Comparison of ENCODE assay signal across 8 mouse cellular contexts in the genomic region with DNA sequence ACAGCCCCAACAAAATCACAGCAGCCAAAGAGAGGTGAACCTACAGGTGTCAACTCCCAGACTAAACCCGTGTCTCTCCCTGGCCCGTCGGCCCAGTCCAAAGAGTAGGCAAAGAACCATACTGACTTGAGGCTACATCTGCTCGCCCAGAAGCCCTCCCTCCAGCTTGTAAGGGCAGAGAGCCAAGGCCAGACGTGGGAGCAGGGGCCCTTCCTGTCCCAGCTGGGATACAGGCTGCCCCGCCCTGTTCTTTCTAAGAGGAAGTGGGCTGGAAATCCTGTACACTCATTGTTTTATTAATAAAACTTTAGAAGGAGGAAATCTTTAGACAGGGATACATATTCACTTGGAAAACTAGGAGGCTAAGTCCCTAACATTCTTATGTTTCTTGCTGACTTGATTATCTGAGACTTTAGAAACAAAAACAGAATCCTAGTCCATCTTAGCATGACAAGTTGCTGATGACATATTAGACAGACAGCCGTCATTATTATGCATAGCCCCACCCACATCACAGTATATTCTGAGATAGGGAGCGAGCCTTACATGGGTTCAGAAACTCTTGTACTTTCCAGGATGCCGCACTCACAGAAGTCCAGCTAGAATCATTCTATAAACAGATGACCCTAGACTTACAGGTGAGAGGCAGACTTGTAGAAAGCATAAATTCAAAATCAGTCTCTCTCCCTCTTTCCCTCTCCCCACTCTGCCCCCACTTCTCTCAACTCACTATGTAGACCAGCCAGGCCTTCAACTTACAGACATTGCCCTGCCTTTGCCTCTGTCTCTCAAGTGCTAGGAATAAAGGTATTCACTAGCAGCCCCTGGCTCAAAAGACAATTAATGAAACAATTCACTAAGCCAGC.
DNase-seq lines count a peak whose midpoint lies in the region; ATAC-seq and TF ChIP-seq lines count a peak whose summit lies in the region.

No protein-coding gene starts in this region.

- peaks cover 16% of the 10 kb centered on the region for H3K4me1 ChIP-seq in kidney, adult 2 months (ENCODE audit: control insufficient read depth, insufficient read depth, low read length)
- peaks cover 15% of the 10 kb centered on the region for H3K4me1 ChIP-seq in lung, postnatal 0 days (ENCODE audit: insufficient read depth, low read depth, low read length)

- H3K9me3 ChIP-seq in lung, postnatal 0 days (ENCODE audit: low read length) = no peaks in the 10 kb centered on the region

- TF ChIP-seq CTCF in kidney, adult 2 months (conservative IDR thresholded peaks at IDR 0.05; ENCODE audit: insufficient read depth, insufficient read length, low read depth, low read length) = no peak
- no peak for TF ChIP-seq CTCF in lung, postnatal 0 days (IDR thresholded peaks at IDR 0.05)

- H3K9ac ChIP-seq in lung, postnatal 0 days (replicated peaks; ENCODE audit: low read depth) = no peak overlapping the region; the same call in 1 of the 2 replicates

- H3K27ac ChIP-seq in kidney, adult 2 months (ENCODE audit: insufficient read depth, low read depth, low read length) = peak overlapping the region; percentile 99
- peak overlapping the region; percentile 92 for H3K27ac ChIP-seq in lung, postnatal 0 days (ENCODE audit: low read length)

- H3K4me3 ChIP-seq in kidney, adult 2 months (ENCODE audit: insufficient read depth, low read depth, low read length) = no peak overlapping the region
- H3K4me3 ChIP-seq in lung, postnatal 0 days (ENCODE audit: low read depth, low read length) = no peak overlapping the region

- peak; percentile 98 for ATAC-seq in granulocyte monocyte progenitor cell, adult 5-6 weeks (replicated peaks; ENCODE audit: poor library complexity, severe bottlenecking)
- ATAC-seq in lung, postnatal 0 days = peak; percentile 88

- peak overlapping the region; percentile 30 for H3K4me2 ChIP-seq in lung, postnatal 0 days (replicated peaks; ENCODE audit: low read depth, low read length)

- TF ChIP-seq POLR2A in kidney, adult 2 months (IDR thresholded peaks at IDR 0.05; ENCODE audit: low read depth, low read length) = no peak

- H3K27me3 ChIP-seq in kidney, adult 2 months (replicated peaks; ENCODE audit: control insufficient read depth, insufficient read depth, low read length) = no peaks in the 10 kb centered on the region
- H3K27me3 ChIP-seq in lung, postnatal 0 days (replicated peaks; ENCODE audit: insufficient read depth, low read length) = no peaks in the 10 kb centered on the region

- no peaks in the 10 kb centered on the region for H3K36me3 ChIP-seq in kidney, adult 2 months (ENCODE audit: control insufficient read depth, insufficient read depth, low read length)
- H3K36me3 ChIP-seq in lung, postnatal 0 days (ENCODE audit: insufficient read depth, low read length) = no peaks in the 10 kb centered on the region

- peak; percentile 98 for TF ChIP-seq EP300 in lung, postnatal 0 days (IDR thresholded peaks at IDR 0.05)

- 28% methylated on average over 9 of the region's 9 CpGs for WGBS in kidney, adult 2 months
- 12% methylated on average over 9 of the region's 9 CpGs for WGBS in lung, postnatal 0 days

- peak; percentile 80 for DNase-seq in 3T3-L1 (ENCODE audit: low read depth, low spot score)
- DNase-seq in Muller cell, postnatal 12 days (ENCODE audit: inconsistent ontology term) = peak; percentile 70
- DNase-seq in kidney, adult 2 months = peak; percentile 90
- DNase-seq in lung, postnatal 0 days (ENCODE audit: low spot score) = peak; percentile 95
- DNase-seq in testis, postnatal 14 days (ENCODE audit: low spot score) = peak; percentile 73
- DNase-seq in cerebellum, adult 8-10 months = no peak
- no peak for DNase-seq in cerebellum, adult 9-10 months

Comparison
In these comparisons a context has a peak if more than half of its experiments do, and no peak if none do; other contexts are left out.
1. DNase-seq: peak in 3T3-L1 (single experiment), Muller cell, postnatal 12 days (single experiment), kidney, adult 2 months (single experiment), lung, postnatal 0 days (single experiment) and testis, postnatal 14 days (single experiment); none in cerebellum, adult 8-10 months (single experiment) and cerebellum, adult 9-10 months (single experiment).